Mouse (Mus musculus) cortical plate, adult 2 months (tissue): ENCODE measurements around the gene Prr14l.

Experiments used
- CTCF ChIP-seq: fragments of 200-500 bp; IDR thresholded peaks from 2 replicates; pipeline ENCODE4 v1.5.1; 2011; ENCODE audit warnings: mild to moderate bottlenecking, control low read depth, low read length; ENCODE audit not compliant: insufficient read depth; ENCODE audit errors: extremely low read depth
- POLR2A ChIP-seq: fragments of 200-500 bp; IDR thresholded peaks from 2 replicates; pipeline ENCODE4 v1.6.1; 2011; ENCODE audit warnings: mild to moderate bottlenecking, low read length, control low read depth; ENCODE audit not compliant: insufficient read depth; ENCODE audit errors: extremely low read depth

DNA sequence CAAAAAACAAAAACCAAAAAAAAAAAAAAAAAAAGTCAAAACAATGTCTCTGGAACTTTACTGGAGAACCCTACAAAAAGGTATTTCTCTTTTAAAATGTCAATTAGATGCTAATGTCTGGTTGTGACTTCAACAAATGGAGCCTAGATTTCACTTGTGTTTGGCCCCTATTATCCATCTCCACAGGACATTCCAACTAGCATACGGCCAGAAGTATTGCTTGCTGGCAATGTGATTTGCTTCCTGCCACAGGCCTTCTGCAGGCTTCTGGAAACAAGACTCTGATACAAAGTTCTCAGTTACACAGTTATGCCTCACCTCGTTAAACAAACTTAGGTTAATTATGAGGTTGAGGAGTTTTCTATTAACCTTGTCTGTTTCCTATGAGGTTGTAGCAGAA, 81.7 kb downstream of the Prr14l start:
- TF ChIP-seq CTCF, result no peak
- TF ChIP-seq POLR2A, result no peak
